Mouse (Mus musculus): ENCODE data around the gene Zfp956. TPM values are rescaled to one million over a fixed set of nuclear protein-coding genes. Genes with fewer than 3 reads are reported as not detected.

Gene Zfp956
- 1 to 10 TPM; 3.6 to 4.0 TPM for total RNA-seq (2021)
- long read RNA-seq, experiment 1, partial matches to known transcripts: 0 of 5 reads
- long read RNA-seq, experiment 1, other reads (novel, unspliced or antisense): 4 of 5 reads
- long read RNA-seq, experiment 2, transcript Zfp956-201 (5 exons, 2,761 nt): major isoform, 7 of 9 reads
- long read RNA-seq, experiment 2, partial matches to known transcripts: 0 of 9 reads
- long read RNA-seq, experiment 2, other reads (novel, unspliced or antisense): 1 of 9 reads

GRCm38 (mm10) chr6:47953191-47953726 lies at the start of gene Zfp956:
Gene Zfp956, plus strand, starts transcription at chr6:47953390.
- DNase-seq: peak; percentile 94

- no peak for DNase-seq
These were observed 49.6 kb upstream of the Zfp956 start for GRCm38 (mm10) chr6:47903587-47903986.

GRCm38 (mm10) chr6:47904361-47904760 lies 48.8 kb upstream of the Zfp956 start:
- DNase-seq: no peak

- no peak for DNase-seq
These were observed 48.1 kb upstream of the Zfp956 start for GRCm38 (mm10) chr6:47904917-47905695.

- no peak for DNase-seq
These were observed 46.9 kb upstream of the Zfp956 start for GRCm38 (mm10) chr6:47906326-47906725.

GRCm38 (mm10) chr6:47909007-47909406 lies 44.2 kb upstream of the Zfp956 start:
- DNase-seq: no peak

GRCm38 (mm10) chr6:47911650-47912049 lies 41.5 kb upstream of the Zfp956 start:
- DNase-seq: no peak

- no peak for DNase-seq
These were observed 40.2 kb upstream of the Zfp956 start for GRCm38 (mm10) chr6:47912991-47913390.

- DNase-seq: no peak
These were observed 36.1 kb upstream of the Zfp956 start for GRCm38 (mm10) chr6:47917051-47917450.

GRCm38 (mm10) chr6:47918768-47919274 lies 34.4 kb upstream of the Zfp956 start:
- no peak for DNase-seq

- no peak for DNase-seq
These were observed 33.3 kb upstream of the Zfp956 start for GRCm38 (mm10) chr6:47919646-47920446.

GRCm38 (mm10) chr6:47920447-47921340 lies 32.5 kb upstream of the Zfp956 start, which contains the start of gene Zfp212:
Gene Zfp212, plus strand, starts transcription at chr6:47920476.
- DNase-seq: peak; percentile 83

- DNase-seq: no peak
These were observed 10.7 kb upstream of the Zfp956 start for GRCm38 (mm10) chr6:47942461-47942860.

- DNase-seq: peak; percentile 76
These were observed 10.0 kb upstream of the Zfp956 start for GRCm38 (mm10) chr6:47943021-47943691.

GRCm38 (mm10) chr6:47943721-47944120 lies 9.5 kb upstream of the Zfp956 start:
- no peak for DNase-seq

- DNase-seq: no peak
These were observed 5.8 kb upstream of the Zfp956 start for GRCm38 (mm10) chr6:47947388-47947787.

GRCm38 (mm10) chr6:47954425-47954824 lies 1.2 kb downstream of the Zfp956 start:
- no peak for DNase-seq

- no peak for DNase-seq
These were observed 4.6 kb downstream of the Zfp956 start for GRCm38 (mm10) chr6:47957816-47958215.

GRCm38 (mm10) chr6:47960685-47961421 lies 7.7 kb downstream of the Zfp956 start:
- no peak for DNase-seq

GRCm38 (mm10) chr6:47963051-47963450 lies 9.9 kb downstream of the Zfp956 start:
- DNase-seq: no peak

Measured in gastrocnemius, postnatal 25 days (tissue).